Mouse (Mus musculus) heart, postnatal 0 days (tissue): ENCODE measurements around the gene Toe1. TPM values are rescaled to one million over a fixed set of nuclear protein-coding genes. Genes with fewer than 3 reads are reported as not detected.
A peak's percentile ranks its signal among the peaks of the same experiment; 100 is the strongest.

ENCODE experiments used
- ATAC-seq: fragments of 200-750 bp; cut with Nextera tagmentation; 2 replicates; pipeline ENCODE4 v1.8.0; 2017; ENCODE audit warnings: low read depth, moderate number of reproducible peaks, moderate library complexity; ENCODE audit not compliant: insufficient read depth
- DNase-seq: peaks from one replicate; pipeline ENCODE4 v3.0.0-alpha.2; 2016; ENCODE audit warnings: low spot score
- H3K27ac ChIP-seq: fragments of 300-500 bp; sonication (generic); 2 replicates; pipeline ENCODE4 v1.5.1; 2014; ENCODE audit warnings: low read depth, mild to moderate bottlenecking
- H3K27me3 ChIP-seq: fragments of 300-500 bp; sonication (generic); 2 replicates; pipeline ENCODE4 v1.6.1; 2014; ENCODE audit warnings: low read length, mixed read lengths; ENCODE audit not compliant: control insufficient read depth, insufficient read depth
- H3K36me3 ChIP-seq: fragments of 300-500 bp; sonication (generic); replicated peaks from 2 replicates; pipeline ENCODE4 v1.6.1; 2014; ENCODE audit warnings: low read length, mixed read lengths; ENCODE audit not compliant: control insufficient read depth, insufficient read depth
- H3K4me1 ChIP-seq: fragments of 300-500 bp; sonication (generic); 2 replicates; pipeline ENCODE4 v1.6.1; 2014; ENCODE audit warnings: antibody characterized with exemption; ENCODE audit not compliant: control insufficient read depth, insufficient read depth
- H3K4me2 ChIP-seq: fragments of 300-500 bp; sonication (generic); 2 replicates; pipeline ENCODE4 v1.6.1; 2014; ENCODE audit warnings: low read depth, mild to moderate bottlenecking, low read length, moderate library complexity
- H3K4me3 ChIP-seq: fragments of 300-500 bp; sonication (generic); 2 replicates; pipeline ENCODE4 v1.5.1; 2014; ENCODE audit warnings: low read depth, low read length
- H3K9ac ChIP-seq: fragments of 300-500 bp; sonication (generic); replicated peaks from 2 replicates; pipeline ENCODE4 v1.6.1; 2014; ENCODE audit warnings: low read depth, low read length, mixed read lengths
- H3K9me3 ChIP-seq: fragments of 300-500 bp; sonication (generic); replicated peaks from 2 replicates; pipeline ENCODE4 v1.6.1; 2016; ENCODE audit warnings: low read length; ENCODE audit not compliant: control insufficient read depth
- CTCF ChIP-seq: IDR thresholded peaks from 2 replicates; pipeline ENCODE4 v1.5.1; 2016; ENCODE audit warnings: antibody characterized with exemption, control low read depth, low read depth
- EP300 ChIP-seq: IDR thresholded peaks from 2 replicates; pipeline ENCODE4 v1.6.1; 2016; ENCODE audit warnings: antibody characterized with exemption, low read depth
- WGBS: fragments of 180-500 bp; shearing (Covaris S2); extraction: QIAGEN DNeasy Blood & Tissue Kit; methylation state at CpG from one replicate; pipeline ENCODE4 v1.1.7; 2014; 5-methylcytosine and 5-hydroxymethylcytosine counted together
- polyA plus RNA-seq: library from polyadenylated mRNA; unstranded; fragments of >200 nt; fragmentation: Nextera tagmentation; extraction: Ambion mirVana; gene quantifications from 2 replicates; pipeline ENCODE4 v1.2.1, GENCODE M21; 2015
- total RNA-seq: library from RNA; depleted of rRNA; stranded (reverse); fragments of >200 nt; gene quantifications from 2 replicates; pipeline ENCODE4 v1.2.3, GENCODE M21; 2014; ENCODE audit warnings: low replicate concordance

Gene Toe1
- total and polyA plus RNA-seq, 2 experiments from 2014 or later: 17.5 to 46.9 TPM

- H3K4me2 ChIP-seq: no peak overlapping the region
- H3K4me3 ChIP-seq: no peak overlapping the region
- peaks cover 20% of the 10 kb centered on the region; the same call in 1 of the 2 replicates for H3K36me3 ChIP-seq
- no peaks in the 10 kb centered on the region for H3K4me1 ChIP-seq
- no peaks in the 10 kb centered on the region for H3K9me3 ChIP-seq
- no peak overlapping the region for H3K27ac ChIP-seq
- ATAC-seq (no peak), DNase-seq (no peak)
- H3K27me3 ChIP-seq: peaks cover 5% of the 10 kb centered on the region
- TF ChIP-seq CTCF: no peak
- TF ChIP-seq EP300: no peak
- whole genome bisulfite sequencing: 65% methylated on average over 5 of the region's 5 CpGs
- H3K9ac ChIP-seq: no peak overlapping the region
Measured at GRCm38 (mm10) chr4:116815276-116815675, 7.8 kb upstream of the Toe1 start.

GRCm38 (mm10) chr4:116811012-116811411 is 3.6 kb upstream of the Toe1 start:
- no peaks in the 10 kb centered on the region for H3K9me3 ChIP-seq
- TF ChIP-seq CTCF (no peak), EP300 (no peak)
- ATAC-seq (no peak), DNase-seq (no peak)
- H3K27ac ChIP-seq: no peak overlapping the region
- H3K4me1 ChIP-seq: peaks cover 7% of the 10 kb centered on the region; the same call in 1 of the 2 replicates
- no peak overlapping the region for H3K4me3 ChIP-seq
- 59% methylated on average over 3 of the region's 3 CpGs for WGBS
- no peak overlapping the region for H3K9ac ChIP-seq
- no peaks in the 10 kb centered on the region for H3K27me3 ChIP-seq
- H3K4me2 ChIP-seq: no peak overlapping the region
- 0 out of 2 replicates have a peak, but pooled peaks cover under 1% of the 10 kb centered on the region for H3K36me3 ChIP-seq

GRCm38 (mm10) chr4:116799901-116800300 is 7.5 kb downstream of the Toe1 start:
- H3K9me3 ChIP-seq: no peaks in the 10 kb centered on the region
- H3K36me3 ChIP-seq: peaks cover 26% of the 10 kb centered on the region
- H3K4me1 ChIP-seq: peaks cover 7% of the 10 kb centered on the region; the same call in 1 of the 2 replicates
- no peaks in the 10 kb centered on the region for H3K27me3 ChIP-seq
- H3K9ac ChIP-seq: no peak overlapping the region
- DNase-seq (no peak), ATAC-seq (no peak)
- TF ChIP-seq EP300: no peak
- peak; percentile 41 for TF ChIP-seq CTCF
- H3K4me2 ChIP-seq: no peak overlapping the region
- H3K4me3 ChIP-seq: no peak overlapping the region
- H3K27ac ChIP-seq: no peak overlapping the region
- 29% methylated on average over 5 of the region's 5 CpGs for WGBS

- Histone ChIP-seq H3K36me3 (no peaks in the 10 kb centered on the region), H3K9me3 (no peaks in the 10 kb centered on the region), H3K4me2 (peak overlapping the region; percentile 25; the same call in 1 of the 2 replicates), H3K27ac (peak overlapping the region; percentile 88), H3K4me1 (peaks cover 7% of the 10 kb centered on the region; the same call in 1 of the 2 replicates), H3K4me3 (no peak overlapping the region), H3K27me3 (no peaks in the 10 kb centered on the region), H3K9ac (no peak overlapping the region)
- ATAC-seq: peak; percentile 96
- 31% methylated on average over 1 of the region's 1 CpGs for WGBS
- TF ChIP-seq CTCF (no peak), EP300 (peak; percentile 74; the same call in 1 of the 2 replicates)
- peak; percentile 86 for DNase-seq
Measured at GRCm38 (mm10) chr4:116796442-116797110, 10.9 kb downstream of the Toe1 start.

GRCm38 (mm10) chr4:116794273-116794672 is 13.2 kb downstream of the Toe1 start:
- Histone ChIP-seq H3K27ac (no peak overlapping the region), H3K9ac (no peak overlapping the region), H3K4me2 (no peak overlapping the region), H3K36me3 (no peaks in the 10 kb centered on the region), H3K9me3 (no peaks in the 10 kb centered on the region), H3K4me1 (peaks cover 7% of the 10 kb centered on the region; the same call in 1 of the 2 replicates), H3K27me3 (no peaks in the 10 kb centered on the region), H3K4me3 (no peak overlapping the region)
- no peak for DNase-seq
- no peak for ATAC-seq
- 68% methylated on average over 2 of the region's 2 CpGs for WGBS
- TF ChIP-seq EP300: no peak
- TF ChIP-seq CTCF: peak; percentile 29; the same call in 1 of the 2 replicates
